ENCODE assay signal across 8 mouse cellular contexts in genomic region chr2:32351471-32351961, GRCm38 (mm10). TPM values are rescaled to one million over a fixed set of nuclear protein-coding genes. Genes with fewer than 3 reads are reported as not detected.
DNase-seq lines count a peak whose midpoint lies in the region; ATAC-seq and TF ChIP-seq lines count a peak whose summit lies in the region.

No protein-coding gene starts in this region.

- TF ChIP-seq EP300 in heart, postnatal 0 days (IDR thresholded peaks at IDR 0.05; ENCODE audit: low read depth), result no peak

- no peaks in the 10 kb centered on the region for H3K9me3 ChIP-seq in heart, postnatal 0 days (replicated peaks; ENCODE audit: control insufficient read depth, low read length)
- H3K9me3 ChIP-seq in forebrain, embryonic 16.5 days (ENCODE audit: control insufficient read depth, low read length), result no peaks in the 10 kb centered on the region
- H3K9me3 ChIP-seq in midbrain, embryonic 15.5 days, result no peaks in the 10 kb centered on the region

- H3K36me3 ChIP-seq in heart, postnatal 0 days (replicated peaks; ENCODE audit: control insufficient read depth, insufficient read depth, low read length), result no peaks in the 10 kb centered on the region
- H3K36me3 ChIP-seq in forebrain, embryonic 16.5 days (ENCODE audit: control insufficient read depth, insufficient read depth), result no peaks in the 10 kb centered on the region
- H3K36me3 ChIP-seq in midbrain, embryonic 15.5 days (replicated peaks), result no peaks in the 10 kb centered on the region; the same call in 1 of the 2 replicates

- H3K27me3 ChIP-seq in heart, postnatal 0 days (ENCODE audit: control insufficient read depth, insufficient read depth, low read length), result peaks cover 30% of the 10 kb centered on the region
- no peaks in the 10 kb centered on the region for H3K27me3 ChIP-seq in forebrain, embryonic 16.5 days (replicated peaks; ENCODE audit: control insufficient read depth, insufficient read depth, low read length)
- H3K27me3 ChIP-seq in midbrain, embryonic 15.5 days (replicated peaks), result no peaks in the 10 kb centered on the region

- no peak for ATAC-seq in heart, postnatal 0 days (ENCODE audit: insufficient read depth, low read depth)
- ATAC-seq in forebrain, embryonic 16.5 days, result no peak
- peak; percentile 14; the same call in 1 of the 2 replicates for ATAC-seq in midbrain, embryonic 15.5 days (replicated peaks)
- ATAC-seq in megakaryocyte progenitor cell, adult 5-6 weeks (replicated peaks; ENCODE audit: poor library complexity), result no peak

- no peak for TF ChIP-seq CTCF in heart, postnatal 0 days (IDR thresholded peaks at IDR 0.05; ENCODE audit: low read depth)

- DNase-seq in heart, postnatal 0 days (ENCODE audit: low spot score), result no peak
- DNase-seq in heart, postnatal 10 days, result no peak
- peak; percentile 73 to 74 for DNase-seq in cerebellum, adult 18-20 months
- DNase-seq in testis, postnatal 10 days (ENCODE audit: low spot score), result no peak
- DNase-seq in gastrocnemius, postnatal 36 days, result no peak

- H3K27ac ChIP-seq in heart, postnatal 0 days (ENCODE audit: low read depth), result no peak overlapping the region
- H3K27ac ChIP-seq in forebrain, embryonic 16.5 days (ENCODE audit: low read length), result peak overlapping the region; percentile 71
- H3K27ac ChIP-seq in midbrain, embryonic 15.5 days, result peak overlapping the region; percentile 97

- peaks cover 4% of the 10 kb centered on the region; the same call in 1 of the 2 replicates for H3K4me1 ChIP-seq in heart, postnatal 0 days (ENCODE audit: control insufficient read depth, insufficient read depth)
- peaks cover 18% of the 10 kb centered on the region for H3K4me1 ChIP-seq in forebrain, embryonic 16.5 days (replicated peaks; ENCODE audit: control insufficient read depth, insufficient read depth, low read length)
- peaks cover 34% of the 10 kb centered on the region for H3K4me1 ChIP-seq in midbrain, embryonic 15.5 days

- H3K4me3 ChIP-seq in heart, postnatal 0 days (ENCODE audit: low read depth, low read length), result no peak overlapping the region
- peak overlapping the region; percentile 76 for H3K4me3 ChIP-seq in forebrain, embryonic 16.5 days (replicated peaks; ENCODE audit: low read length)
- H3K4me3 ChIP-seq in midbrain, embryonic 15.5 days, result peak overlapping the region; percentile 85

- 51% methylated on average over 9 of the region's 9 CpGs for WGBS in heart, postnatal 0 days
- WGBS in forebrain, embryonic 16.5 days, result 56% methylated on average over 9 of the region's 9 CpGs
- 53% methylated on average over 9 of the region's 9 CpGs for WGBS in midbrain, embryonic 15.5 days

- intact Hi-C loops in heart, postnatal 10 days (cut with DNase I), result no loop called here
- intact Hi-C loops in gastrocnemius, postnatal 36 days (cut with DNase I), result loop anchor here (5.0 to 10.0 kb wide), 2 partner anchors 34 to 217 kb away; no protein-coding TSS in a partner anchor

- H3K9ac ChIP-seq in heart, postnatal 0 days (replicated peaks; ENCODE audit: low read depth, low read length), result no peak overlapping the region
- H3K9ac ChIP-seq in forebrain, embryonic 16.5 days (replicated peaks; ENCODE audit: low read depth, low read length), result peak overlapping the region; percentile 81
- peak overlapping the region; percentile 96 for H3K9ac ChIP-seq in midbrain, embryonic 15.5 days

- H3K4me2 ChIP-seq in heart, postnatal 0 days (ENCODE audit: low read depth, low read length), result peak overlapping the region; percentile 79; the same call in 1 of the 2 replicates
- peak overlapping the region; percentile 83 for H3K4me2 ChIP-seq in forebrain, embryonic 16.5 days (ENCODE audit: low read length)
- H3K4me2 ChIP-seq in midbrain, embryonic 15.5 days, result peak overlapping the region; percentile 57

RNA-seq across cellular contexts. Expression of gene Ciz1, which starts 0.6 kb away (rescaled TPM):
- total RNA-seq in heart, postnatal 0 days (2014; rRNA removed; ENCODE audit: low replicate concordance), result 61.9 and 79.9 TPM in 2 replicates
- 17.6 and 18.5 TPM in 2 replicates for polyA plus RNA-seq in heart, postnatal 0 days (2015; fragmentation: Nextera tagmentation; extraction: Ambion mirVana)
- 10 to 100 TPM; 37.4 to 39.3 TPM for total RNA-seq in heart, postnatal 10 days (2021)
- 64.3 and 64.6 TPM in 2 replicates for polyA plus RNA-seq in forebrain, embryonic 16.5 days (2015; fragmentation: Nextera tagmentation; extraction: Ambion mirVana)
- polyA plus RNA-seq in midbrain, embryonic 15.5 days (2015; fragmentation: Nextera tagmentation; extraction: Ambion mirVana), result 62.5 and 64.4 TPM in 2 replicates
- 59.9 and 69.0 TPM in 2 replicates for total RNA-seq in megakaryocyte progenitor cell, adult 5-6 weeks (2015)
- 46.6 and 55.3 TPM in 2 replicates for total RNA-seq in megakaryocyte progenitor cell, adult 5-6 weeks (2017)
- total RNA-seq in gastrocnemius, postnatal 36 days (2021), result 10 to 100 TPM; 23.2 to 25.4 TPM

RNA-seq across cellular contexts. Expression of gene Dnm1, which starts 1.6 kb away (rescaled TPM):
- total RNA-seq in heart, postnatal 0 days (2014; rRNA removed; ENCODE audit: low replicate concordance), result 3.4 and 10.3 TPM in 2 replicates
- polyA plus RNA-seq in heart, postnatal 0 days (2015; fragmentation: Nextera tagmentation; extraction: Ambion mirVana), result 1.5 and 1.6 TPM in 2 replicates
- total RNA-seq in heart, postnatal 10 days (2021), result 10 to 100 TPM; 10.0 to 12.5 TPM
- 26.9 and 38.4 TPM in 2 replicates for polyA plus RNA-seq in forebrain, embryonic 16.5 days (2015; fragmentation: Nextera tagmentation; extraction: Ambion mirVana)
- polyA plus RNA-seq in midbrain, embryonic 15.5 days (2015; fragmentation: Nextera tagmentation; extraction: Ambion mirVana), result 78.4 and 79.0 TPM in 2 replicates
- total RNA-seq in megakaryocyte progenitor cell, adult 5-6 weeks (2015), result not detected in 2 replicates
- total RNA-seq in megakaryocyte progenitor cell, adult 5-6 weeks (2017), result not detected in 2 replicates
- 1 to 10 TPM; 4.8 to 5.3 TPM for total RNA-seq in gastrocnemius, postnatal 36 days (2021)

RNA-seq across cellular contexts. Expression of gene 1110008P14Rik, which starts 30.2 kb away (rescaled TPM):
- 159 and 195 TPM in 2 replicates for total RNA-seq in heart, postnatal 0 days (2014; rRNA removed; ENCODE audit: low replicate concordance)
- 77.0 and 84.9 TPM in 2 replicates for polyA plus RNA-seq in heart, postnatal 0 days (2015; fragmentation: Nextera tagmentation; extraction: Ambion mirVana)
- 10 to 100 TPM; 52.7 to 57.4 TPM for total RNA-seq in heart, postnatal 10 days (2021)
- polyA plus RNA-seq in forebrain, embryonic 16.5 days (2015; fragmentation: Nextera tagmentation; extraction: Ambion mirVana), result 67.8 and 77.7 TPM in 2 replicates
- polyA plus RNA-seq in midbrain, embryonic 15.5 days (2015; fragmentation: Nextera tagmentation; extraction: Ambion mirVana), result 116 and 117 TPM in 2 replicates
- 15.3 and 18.1 TPM in 2 replicates for total RNA-seq in megakaryocyte progenitor cell, adult 5-6 weeks (2015)
- 8.0 and 15.4 TPM in 2 replicates for total RNA-seq in megakaryocyte progenitor cell, adult 5-6 weeks (2017)
- 10 to 100 TPM; 36.4 to 44.0 TPM for total RNA-seq in gastrocnemius, postnatal 36 days (2021)

RNA-seq across cellular contexts. Expression of gene Lcn2, which starts 36.5 kb away (rescaled TPM):
- 1.1 and 6.0 TPM in 2 replicates for total RNA-seq in heart, postnatal 0 days (2014; rRNA removed; ENCODE audit: low replicate concordance)
- polyA plus RNA-seq in heart, postnatal 0 days (2015; fragmentation: Nextera tagmentation; extraction: Ambion mirVana), result 1.8 and 2.0 TPM in 2 replicates
- total RNA-seq in heart, postnatal 10 days (2021), result 1 to 10 TPM; 4.2 to 7.1 TPM
- polyA plus RNA-seq in forebrain, embryonic 16.5 days (2015; fragmentation: Nextera tagmentation; extraction: Ambion mirVana), result not detected in 2 replicates
- polyA plus RNA-seq in midbrain, embryonic 15.5 days (2015; fragmentation: Nextera tagmentation; extraction: Ambion mirVana), result 0.44 and 0.83 TPM in 2 replicates
- total RNA-seq in megakaryocyte progenitor cell, adult 5-6 weeks (2015), result 437 and 498 TPM in 2 replicates
- 53.7 and 107 TPM in 2 replicates for total RNA-seq in megakaryocyte progenitor cell, adult 5-6 weeks (2017)
- 1 to 10 TPM; 1.4 to 3.7 TPM for total RNA-seq in gastrocnemius, postnatal 36 days (2021)

RNA-seq across cellular contexts. Expression of gene Ptges2, which starts 44.2 kb away (rescaled TPM):
- 33.9 and 46.7 TPM in 2 replicates for total RNA-seq in heart, postnatal 0 days (2014; rRNA removed; ENCODE audit: low replicate concordance)
- polyA plus RNA-seq in heart, postnatal 0 days (2015; fragmentation: Nextera tagmentation; extraction: Ambion mirVana), result 62.6 and 65.4 TPM in 2 replicates
- total RNA-seq in heart, postnatal 10 days (2021), result 10 to 100 TPM; 63.4 to 70.0 TPM
- 35.6 and 42.7 TPM in 2 replicates for polyA plus RNA-seq in forebrain, embryonic 16.5 days (2015; fragmentation: Nextera tagmentation; extraction: Ambion mirVana)
- 51.3 and 54.2 TPM in 2 replicates for polyA plus RNA-seq in midbrain, embryonic 15.5 days (2015; fragmentation: Nextera tagmentation; extraction: Ambion mirVana)
- total RNA-seq in megakaryocyte progenitor cell, adult 5-6 weeks (2015), result 6.3 and 12.1 TPM in 2 replicates
- total RNA-seq in megakaryocyte progenitor cell, adult 5-6 weeks (2017), result 9.5 and 10.6 TPM in 2 replicates
- total RNA-seq in gastrocnemius, postnatal 36 days (2021), result 10 to 100 TPM; 41.3 to 45.0 TPM

Comparison
In these comparisons a context has a peak if more than half of its experiments do, and no peak if none do; other contexts are left out.
1. DNase-seq: peak in cerebellum, adult 18-20 months (2 of 2); none in heart, postnatal 0 days (single experiment), heart, postnatal 10 days (0 of 2), testis, postnatal 10 days (single experiment) and gastrocnemius, postnatal 36 days (0 of 2).
2. Peak in every context shown above with its lines, with median percentiles within 50 percentile points of each other: H3K4me2 ChIP-seq.